Mouse (Mus musculus) heart, embryonic 12.5 days (tissue): ENCODE measurements around the gene Adam1b. TPM values are rescaled to one million over a fixed set of nuclear protein-coding genes. Genes with fewer than 3 reads are reported as not detected.

Experiments
- polyA plus RNA-seq: library from polyadenylated mRNA; unstranded; fragments of >200 nt; fragmentation: Nextera tagmentation; extraction: Ambion mirVana; gene quantifications from 2 replicates; pipeline ENCODE4 v1.2.1, GENCODE M21; 2016

The Adam1b gene
- polyA plus RNA-seq, 1 experiment from 2014 or later, result 0.08 TPM

Other genes starting within 250 kb of the Adam1b start
- 82.6 and 83.4 TPM in 2 replicates for gene Trafd1, start 117.8 kb downstream of the Adam1b start, polyA plus RNA-seq
- gene Naa25, start 105.5 kb downstream of the Adam1b start, polyA plus RNA-seq, result 37.5 and 39.1 TPM in 2 replicates
- gene Tmem116, start 51.5 kb downstream of the Adam1b start, polyA plus RNA-seq, result 4.5 and 4.7 TPM in 2 replicates
- 152 TPM in 2 replicates for gene Erp29, start 50.9 kb downstream of the Adam1b start, polyA plus RNA-seq
- 0.59 and 1.5 TPM in 2 replicates for gene Adam1a, start 42.0 kb upstream of the Adam1b start, polyA plus RNA-seq
- not detected in 2 replicates for gene Gm42878, start 42.0 kb upstream of the Adam1b start, polyA plus RNA-seq
- 38.8 and 40.0 TPM in 2 replicates for gene Mapkapk5, start 42.5 kb upstream of the Adam1b start, polyA plus RNA-seq
- gene Aldh2, start 90.4 kb upstream of the Adam1b start, polyA plus RNA-seq, result 64.0 and 72.0 TPM in 2 replicates
- 5.8 and 6.1 TPM in 2 replicates for gene Acad12, start 115.5 kb upstream of the Adam1b start, polyA plus RNA-seq
- gene Acad10, start 157.1 kb upstream of the Adam1b start, polyA plus RNA-seq, result 1.4 and 1.5 TPM in 2 replicates
- gene Brap, start 157.1 kb upstream of the Adam1b start, polyA plus RNA-seq, result 32.8 and 34.8 TPM in 2 replicates
- 82.4 and 83.2 TPM in 2 replicates for gene Atxn2, start 207.9 kb upstream of the Adam1b start, polyA plus RNA-seq